Mouse (Mus musculus) ES-Bruce4 (cell line): ENCODE data around the gene Pck1. TPM values are rescaled to one million over a fixed set of nuclear protein-coding genes. Genes with fewer than 3 reads are reported as not detected.

Source experiments
- H3K27ac ChIP-seq: 2 replicates; pipeline ENCODE4 v1.5.1; 2012; ENCODE audit warnings: low read length, inconsistent platforms; ENCODE audit not compliant: insufficient read depth
- H3K27me3 ChIP-seq: 2 replicates; pipeline ENCODE4 v1.6.1; 2012; ENCODE audit warnings: mild to moderate bottlenecking, low read length, inconsistent platforms; ENCODE audit not compliant: control insufficient read depth, poor library complexity, insufficient read depth, severe bottlenecking
- H3K36me3 ChIP-seq: 2 replicates; pipeline ENCODE4 v1.6.1; 2012; ENCODE audit warnings: inconsistent platforms, mild to moderate bottlenecking, low read length, moderate library complexity; ENCODE audit not compliant: control insufficient read depth, poor library complexity, insufficient read depth, severe bottlenecking
- H3K4me1 ChIP-seq: one replicate; pipeline ENCODE4 v1.8.1; 2011; ENCODE audit warnings: low read length; ENCODE audit not compliant: control insufficient read depth, insufficient read depth
- H3K4me3 ChIP-seq: 2 replicates; pipeline ENCODE4 v1.5.1; 2011; ENCODE audit warnings: low read depth, mild to moderate bottlenecking, low read length
- H3K9ac ChIP-seq: 2 replicates; pipeline ENCODE4 v1.6.1; 2012; ENCODE audit warnings: low read depth, mild to moderate bottlenecking, inconsistent platforms; ENCODE audit not compliant: poor library complexity, severe bottlenecking
- H3K9me3 ChIP-seq: replicated peaks from 2 replicates; pipeline ENCODE4 v1.6.1; 2012; ENCODE audit warnings: mild to moderate bottlenecking, low read length, inconsistent platforms; ENCODE audit not compliant: control insufficient read depth, poor library complexity, insufficient read depth, severe bottlenecking
- CTCF ChIP-seq: IDR thresholded peaks from one replicate; pipeline ENCODE4 v1.8.1; 2011; ENCODE audit warnings: low read depth, low read length
- EP300 ChIP-seq: IDR thresholded peaks from 2 replicates; pipeline ENCODE4 v1.6.1; 2011; ENCODE audit warnings: low read depth, low read length; ENCODE audit not compliant: insufficient read depth
- POLR2A ChIP-seq: IDR thresholded peaks from one replicate; pipeline ENCODE4 v1.8.1; 2011; ENCODE audit warnings: low read length; ENCODE audit not compliant: insufficient read depth
- polyA plus RNA-seq: library from polyadenylated mRNA; stranded (reverse); fragments of >200 nt; gene quantifications from 2 replicates; pipeline ENCODE4 v1.2.4, GENCODE M21; 2011; ENCODE audit warnings: low read depth; ENCODE audit not compliant: missing spikeins, insufficient read depth, insufficient read length

Gene Pck1
- polyA plus RNA-seq, 1 experiment: not detected

GRCm38 (mm10) chr2:173145808-173146207, 7.0 kb upstream of the Pck1 start:
- TF ChIP-seq EP300 (no peak), POLR2A (no peak), CTCF (no peak)
- Histone ChIP-seq H3K4me3 (no peak overlapping the region), H3K9ac (no peak overlapping the region), H3K27me3 (no peaks in the 10 kb centered on the region), H3K4me1 (no peaks in the 10 kb centered on the region), H3K9me3 (no peaks in the 10 kb centered on the region), H3K36me3 (no peaks in the 10 kb centered on the region), H3K27ac (no peak overlapping the region)

- Histone ChIP-seq H3K27ac (no peak overlapping the region), H3K36me3 (no peaks in the 10 kb centered on the region), H3K9ac (no peak overlapping the region), H3K4me3 (no peak overlapping the region), H3K27me3 (no peaks in the 10 kb centered on the region), H3K9me3 (no peaks in the 10 kb centered on the region), H3K4me1 (no peaks in the 10 kb centered on the region)
- TF ChIP-seq EP300: no peak
- TF ChIP-seq CTCF: no peak
- TF ChIP-seq POLR2A: no peak
These were observed 6.1 kb upstream of the Pck1 start for GRCm38 (mm10) chr2:173146728-173147127.

- no peaks in the 10 kb centered on the region for H3K4me1 ChIP-seq
- H3K9ac ChIP-seq: no peak overlapping the region
- H3K9me3 ChIP-seq: no peaks in the 10 kb centered on the region
- no peaks in the 10 kb centered on the region for H3K27me3 ChIP-seq
- TF ChIP-seq EP300 (no peak), POLR2A (no peak), CTCF (no peak)
- H3K36me3 ChIP-seq: no peaks in the 10 kb centered on the region
- H3K27ac ChIP-seq: no peak overlapping the region
- H3K4me3 ChIP-seq: no peak overlapping the region
These were observed 4.8 kb upstream of the Pck1 start for GRCm38 (mm10) chr2:173148001-173148400.

- Histone ChIP-seq H3K4me1 (no peaks in the 10 kb centered on the region), H3K36me3 (no peaks in the 10 kb centered on the region), H3K27ac (no peak overlapping the region), H3K27me3 (no peaks in the 10 kb centered on the region), H3K9ac (no peak overlapping the region), H3K9me3 (no peaks in the 10 kb centered on the region), H3K4me3 (no peak overlapping the region)
- TF ChIP-seq EP300 (no peak), CTCF (no peak), POLR2A (no peak)
These were observed 1.5 kb upstream of the Pck1 start for GRCm38 (mm10) chr2:173151352-173151751.

- Histone ChIP-seq H3K9ac (no peak overlapping the region), H3K27ac (no peak overlapping the region), H3K4me3 (no peak overlapping the region), H3K36me3 (no peaks in the 10 kb centered on the region), H3K9me3 (no peaks in the 10 kb centered on the region), H3K4me1 (no peaks in the 10 kb centered on the region), H3K27me3 (no peaks in the 10 kb centered on the region)
- TF ChIP-seq EP300 (no peak), CTCF (no peak), POLR2A (no peak)
These were observed 1.0 kb upstream of the Pck1 start for GRCm38 (mm10) chr2:173151784-173152284.

- no peak overlapping the region for H3K9ac ChIP-seq
- H3K27ac ChIP-seq: no peak overlapping the region
- TF ChIP-seq POLR2A (no peak), CTCF (no peak), EP300 (no peak)
- no peaks in the 10 kb centered on the region for H3K9me3 ChIP-seq
- H3K4me1 ChIP-seq: no peaks in the 10 kb centered on the region
- H3K36me3 ChIP-seq: no peaks in the 10 kb centered on the region
- H3K27me3 ChIP-seq: no peaks in the 10 kb centered on the region
- no peak overlapping the region for H3K4me3 ChIP-seq
These were observed 418 bp downstream of the Pck1 start for GRCm38 (mm10) chr2:173153266-173153665.

- H3K4me1 ChIP-seq: no peaks in the 10 kb centered on the region
- H3K9ac ChIP-seq: no peak overlapping the region
- no peak overlapping the region for H3K27ac ChIP-seq
- no peaks in the 10 kb centered on the region for H3K9me3 ChIP-seq
- no peaks in the 10 kb centered on the region for H3K27me3 ChIP-seq
- no peaks in the 10 kb centered on the region for H3K36me3 ChIP-seq
- TF ChIP-seq EP300 (no peak), CTCF (no peak), POLR2A (no peak)
- no peak overlapping the region for H3K4me3 ChIP-seq
These were observed 1.7 kb downstream of the Pck1 start for GRCm38 (mm10) chr2:173154513-173154912.
